21 mouse cellular contexts compared by ENCODE assay signal in the genomic region with DNA sequence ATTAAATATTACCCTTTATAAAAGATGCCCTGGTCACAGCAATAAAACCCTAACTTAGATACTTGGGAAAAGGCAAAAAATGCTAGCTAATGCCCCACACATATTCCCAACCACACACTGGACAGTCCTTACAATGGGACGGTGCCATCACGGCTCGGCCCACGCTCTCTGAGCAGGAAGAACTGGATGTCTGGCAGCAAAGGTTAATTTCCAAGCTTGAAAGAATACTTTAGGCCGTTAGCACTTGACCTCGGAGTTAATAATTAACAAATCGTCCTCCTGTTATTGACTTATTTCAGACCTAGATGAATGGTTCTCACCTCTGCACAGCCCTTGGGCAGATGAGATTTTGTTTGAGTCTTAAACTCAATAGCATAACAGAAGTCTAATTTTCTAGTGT. TPM values are rescaled to one million over a fixed set of nuclear protein-coding genes. Genes with fewer than 3 reads are reported as not detected.
DNase-seq lines count a peak whose midpoint lies in the region; ATAC-seq and TF ChIP-seq lines count a peak whose summit lies in the region.
"Had no signal": no experiment of that assay in that cellular context is flagged by ENCODE, and none has a peak within 500 bp of the region (broad histone marks: within the 10 kb centered on the region; RNA-seq: fewer than 3 reads in every experiment).

No protein-coding gene starts in this region.

- peaks cover 7% of the 10 kb centered on the region for H3K4me1 ChIP-seq in intestine, embryonic 16.5 days (ENCODE audit: control insufficient read depth, insufficient read depth, low read length)
- no peaks in the 10 kb centered on the region for H3K4me1 ChIP-seq in small intestine, adult 2 months (ENCODE audit: control insufficient read depth, insufficient read depth, insufficient read length, low read length)
- no peaks in the 10 kb centered on the region for H3K4me1 ChIP-seq in lung, postnatal 0 days (ENCODE audit: insufficient read depth, low read depth, low read length)

- peak; percentile 85 for ATAC-seq in intestine, embryonic 16.5 days
- no peak for ATAC-seq in lung, postnatal 0 days
- ATAC-seq: activated CD4-positive, CD25-positive, alpha-beta regulatory T cell, adult 4 months; inflammation-experienced regulatory T-cells, adult 6 months; Patski had no signal

- no peak overlapping the region for H3K4me2 ChIP-seq in intestine, embryonic 16.5 days (ENCODE audit: low read depth, low read length)
- H3K4me2 ChIP-seq in lung, postnatal 0 days (replicated peaks; ENCODE audit: low read depth, low read length) = no peak overlapping the region
- H3K4me2 ChIP-seq: embryonic facial prominence, embryonic 12.5 days; heart, embryonic 15.5 days; lung, embryonic 14.5 days had no signal

- H3K27me3 ChIP-seq in intestine, embryonic 16.5 days (replicated peaks; ENCODE audit: control insufficient read depth, insufficient read depth, low read length) = no peaks in the 10 kb centered on the region
- no peaks in the 10 kb centered on the region for H3K27me3 ChIP-seq in small intestine, adult 2 months (ENCODE audit: control insufficient read depth, insufficient read depth, low read length)
- H3K27me3 ChIP-seq in lung, postnatal 0 days (replicated peaks; ENCODE audit: insufficient read depth, low read length) = no peaks in the 10 kb centered on the region
- H3K27me3 ChIP-seq: embryonic facial prominence, embryonic 12.5 days; heart, embryonic 15.5 days; Patski had no signal

- H3K4me3 ChIP-seq in intestine, embryonic 16.5 days (ENCODE audit: low read length) = no peak overlapping the region
- peak overlapping the region; percentile 39; the same call in 1 of the 2 replicates for H3K4me3 ChIP-seq in small intestine, adult 2 months (ENCODE audit: low read depth, low read length)
- no peak overlapping the region for H3K4me3 ChIP-seq in lung, postnatal 0 days (ENCODE audit: low read depth, low read length)
- H3K4me3 ChIP-seq: embryonic facial prominence, embryonic 12.5 days; heart, embryonic 15.5 days; myocyte had no signal

- no peak for TF ChIP-seq POLR2A in small intestine, adult 2 months (IDR thresholded peaks at IDR 0.05; ENCODE audit: low read depth, low read length)

- no peak overlapping the region for H3K27ac ChIP-seq in intestine, embryonic 16.5 days (ENCODE audit: low read length)
- H3K27ac ChIP-seq in small intestine, adult 2 months (ENCODE audit: insufficient read depth, low read depth, low read length) = peak overlapping the region; percentile 70; the same call in 1 of the 2 replicates
- H3K27ac ChIP-seq in lung, postnatal 0 days (ENCODE audit: low read length) = no peak overlapping the region
- H3K27ac ChIP-seq: embryonic facial prominence, embryonic 12.5 days; heart, embryonic 15.5 days; macrophage had no signal

- TF ChIP-seq EP300 in lung, postnatal 0 days (IDR thresholded peaks at IDR 0.05) = no peak

- WGBS in intestine, embryonic 16.5 days = 63% methylated on average over 7 of the region's 7 CpGs
- WGBS in small intestine, adult 2 months = 31% methylated on average over 7 of the region's 7 CpGs
- WGBS in lung, postnatal 0 days = 54% methylated on average over 7 of the region's 7 CpGs

- no peak overlapping the region for H3K9ac ChIP-seq in intestine, embryonic 16.5 days (ENCODE audit: low read depth, low read length)
- no peak overlapping the region for H3K9ac ChIP-seq in lung, postnatal 0 days (replicated peaks; ENCODE audit: low read depth)
- H3K9ac ChIP-seq: embryonic facial prominence, embryonic 12.5 days; heart, embryonic 15.5 days; lung, embryonic 14.5 days had no signal

- no peaks in the 10 kb centered on the region for H3K36me3 ChIP-seq in intestine, embryonic 16.5 days (ENCODE audit: control insufficient read depth, insufficient read depth, low read length)
- H3K36me3 ChIP-seq in small intestine, adult 2 months (ENCODE audit: control insufficient read depth, insufficient read depth, low read length) = no peaks in the 10 kb centered on the region
- no peaks in the 10 kb centered on the region for H3K36me3 ChIP-seq in lung, postnatal 0 days (ENCODE audit: insufficient read depth, low read length)
- H3K36me3 ChIP-seq: embryonic facial prominence, embryonic 12.5 days; heart, embryonic 15.5 days had no signal

- no peaks in the 10 kb centered on the region for H3K9me3 ChIP-seq in intestine, embryonic 16.5 days (ENCODE audit: control insufficient read depth, low read length)
- no peaks in the 10 kb centered on the region for H3K9me3 ChIP-seq in lung, postnatal 0 days (ENCODE audit: low read length)
- H3K9me3 ChIP-seq: embryonic facial prominence, embryonic 12.5 days; heart, embryonic 15.5 days had no signal

- DNase-seq in kidney, adult 18-20 months = peak; percentile 64
- peak; percentile 44 for DNase-seq in kidney, postnatal 10 days
- no peak for DNase-seq in layer of hippocampus, postnatal 36 days
- DNase-seq in layer of hippocampus, postnatal 10 days (ENCODE audit: low spot score in 2 of 2) = no peak
- no peak for DNase-seq in lung, postnatal 0 days (ENCODE audit: low spot score)
- DNase-seq: adrenal gland, postnatal 25 days; cerebellum, adult 2 months; heart, adult 18-20 months; lung, embryonic 14.5 days; midbrain, embryonic 14.5 days; retina, postnatal 1 day; right cerebral cortex, postnatal 4 days had no signal

- TF ChIP-seq CTCF in small intestine, adult 2 months (IDR thresholded peaks at IDR 0.05; ENCODE audit: extremely low read depth, insufficient read length, insufficient replicate concordance, low read depth, low read length) = no peak
- TF ChIP-seq CTCF in lung, postnatal 0 days (IDR thresholded peaks at IDR 0.05) = no peak

RNA-seq across cellular contexts. Expression of gene Sgpp1, which starts 28.9 kb away (rescaled TPM):
- 9.6 and 12.6 TPM in 2 replicates for polyA plus RNA-seq in intestine, embryonic 16.5 days (2015; fragmentation: Nextera tagmentation; extraction: Ambion mirVana)
- polyA plus RNA-seq in small intestine, adult 2 months (2012; rRNA removed) = 13.1 and 14.9 TPM in 2 replicates
- 10 to 100 TPM; 31.0 to 34.2 TPM for total RNA-seq in layer of hippocampus, postnatal 36 days (2021)
- total RNA-seq in layer of hippocampus, postnatal 10 days (2021) = 10 to 100 TPM; 28.5 to 29.6 TPM
- 12.4 and 12.7 TPM in 2 replicates for polyA plus RNA-seq in lung, postnatal 0 days (2015; fragmentation: Nextera tagmentation; extraction: Ambion mirVana)

RNA-seq across cellular contexts. Expression of gene Wdr89, which starts 37.3 kb away (rescaled TPM):
- 8.5 and 9.3 TPM in 2 replicates for polyA plus RNA-seq in intestine, embryonic 16.5 days (2015; fragmentation: Nextera tagmentation; extraction: Ambion mirVana)
- 1.3 and 1.5 TPM in 2 replicates for polyA plus RNA-seq in small intestine, adult 2 months (2012; rRNA removed)
- 1 to 10 TPM; 2.8 to 3.5 TPM for total RNA-seq in layer of hippocampus, postnatal 36 days (2021)
- 1 to 10 TPM; 3.7 to 4.1 TPM for total RNA-seq in layer of hippocampus, postnatal 10 days (2021)
- polyA plus RNA-seq in lung, postnatal 0 days (2015; fragmentation: Nextera tagmentation; extraction: Ambion mirVana) = 3.5 and 4.0 TPM in 2 replicates

Comparison
In these comparisons a context has a peak if more than half of its experiments do, and no peak if none do; other contexts are left out.
1. DNase-seq: peak in kidney, adult 18-20 months (single experiment) and kidney, postnatal 10 days (single experiment); none in layer of hippocampus, postnatal 36 days (0 of 2), layer of hippocampus, postnatal 10 days (0 of 2) and lung, postnatal 0 days (single experiment).